Mouse (Mus musculus) urinary bladder, adult 18-20 months (tissue): ENCODE data around the gene Rgs14.

Experiments
- DNase-seq, 2 experiments: peaks; one replicate each; pipeline ENCODE4 v3.0.0; 2022; ENCODE audit warnings: low spot score in 2 of 2, mixed read lengths in 2 of 2

Gene Rgs14

GRCm38 (mm10) chr13:55344286-55344685 is 25.2 kb upstream of the Rgs14 start:
- DNase-seq, result no peak

GRCm38 (mm10) chr13:55346745-55347144 is 22.8 kb upstream of the Rgs14 start:
- DNase-seq, result no peak

GRCm38 (mm10) chr13:55361145-55361544 is 8.4 kb upstream of the Rgs14 start:
- no peak for DNase-seq

GRCm38 (mm10) chr13:55361974-55362452 is 7.5 kb upstream of the Rgs14 start:
- DNase-seq, result no peak

- peak; percentile 90 to 97 for DNase-seq
Observed at GRCm38 (mm10) chr13:55362453-55363060, 7.0 kb upstream of the Rgs14 start, which contains the start of gene Lman2. Gene Lman2, minus strand, starts transcription at chr13:55362783.

GRCm38 (mm10) chr13:55368401-55368800 is 1.1 kb upstream of the Rgs14 start:
- DNase-seq, result no peak

- DNase-seq, result no peak
Observed at GRCm38 (mm10) chr13:55370234-55370633, 702 bp downstream of the Rgs14 start.

- no peak for DNase-seq
Observed at GRCm38 (mm10) chr13:55371007-55371681, 1.6 kb downstream of the Rgs14 start.

GRCm38 (mm10) chr13:55371740-55372139 is 2.2 kb downstream of the Rgs14 start:
- DNase-seq, result no peak

GRCm38 (mm10) chr13:55374206-55374924 is 4.8 kb downstream of the Rgs14 start:
- no peak for DNase-seq

GRCm38 (mm10) chr13:55375877-55376276 is 6.3 kb downstream of the Rgs14 start:
- DNase-seq, result no peak

- no peak for DNase-seq
Observed at GRCm38 (mm10) chr13:55378907-55379580, 9.5 kb downstream of the Rgs14 start.

GRCm38 (mm10) chr13:55381790-55382189 is 12.3 kb downstream of the Rgs14 start:
- DNase-seq, result no peak

GRCm38 (mm10) chr13:55390644-55391043 is 21.1 kb downstream of the Rgs14 start:
- no peak for DNase-seq

- DNase-seq, result no peak
Observed at GRCm38 (mm10) chr13:55391626-55392029, 22.1 kb downstream of the Rgs14 start.

- DNase-seq, result no peak
Observed at GRCm38 (mm10) chr13:55392933-55393332, 23.4 kb downstream of the Rgs14 start.

- no peak for DNase-seq
Observed at GRCm38 (mm10) chr13:55398088-55398487, 28.6 kb downstream of the Rgs14 start, which contains the start of gene Slc34a1. Gene Slc34a1, plus strand, starts transcription at chr13:55398187.

GRCm38 (mm10) chr13:55399300-55400038 is 29.9 kb downstream of the Rgs14 start:
- DNase-seq, result peak in 1 of 2 experiments; percentile 36

- no peak for DNase-seq
Observed at GRCm38 (mm10) chr13:55400039-55400346, 30.5 kb downstream of the Rgs14 start.

- no peak for DNase-seq
Observed at GRCm38 (mm10) chr13:55403266-55403665, 33.7 kb downstream of the Rgs14 start.
